Mouse (Mus musculus): ENCODE measurements around the gene Bbof1. TPM values are rescaled to one million over a fixed set of nuclear protein-coding genes. Genes with fewer than 3 reads are reported as not detected.

Gene Bbof1
- polyA plus RNA-seq, 1 experiment from 2014 or later, result 4.0 TPM

DNA sequence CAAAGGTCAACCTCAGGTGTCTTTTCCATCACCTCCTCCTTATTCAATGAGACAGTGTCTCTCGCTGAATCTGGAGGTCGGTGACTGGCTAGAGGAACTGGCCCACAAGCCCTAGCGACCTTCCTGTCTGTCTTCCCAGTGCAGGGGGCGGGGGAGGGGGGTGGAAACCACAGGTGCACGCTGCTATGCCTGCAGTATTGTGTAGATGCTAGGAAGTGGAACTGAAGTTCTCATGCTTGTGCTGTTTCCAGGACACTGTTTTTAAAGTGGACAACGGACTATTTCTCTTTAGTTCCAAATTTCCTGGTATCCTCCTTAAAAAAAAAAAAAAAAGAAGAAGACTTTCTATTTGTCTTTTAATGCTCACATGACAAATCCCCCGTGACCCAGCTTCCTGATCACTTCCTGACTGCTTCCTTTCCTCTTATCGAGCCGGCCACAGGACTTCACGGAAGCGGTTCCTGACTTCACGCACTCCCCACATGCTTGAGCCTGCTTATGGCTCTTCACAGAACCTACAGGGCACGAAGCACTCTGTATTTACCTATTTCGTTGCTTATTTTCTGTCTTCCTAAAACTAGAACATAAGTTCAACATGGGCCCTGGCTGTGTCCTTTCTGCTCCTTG lies 20.0 kb upstream of the Bbof1 start:
- H3K9me3 ChIP-seq, result no peaks in the 10 kb centered on the region
- H3K4me3 ChIP-seq, result no peak overlapping the region
- no peaks in the 10 kb centered on the region for H3K4me1 ChIP-seq (replicated peaks)
- H3K4me2 ChIP-seq, result no peak overlapping the region
- no peaks in the 10 kb centered on the region for H3K27me3 ChIP-seq
- no peak for ATAC-seq (ENCODE audit: low FRiP score)
- no peak overlapping the region for H3K27ac ChIP-seq
- peaks cover 45% of the 10 kb centered on the region for H3K36me3 ChIP-seq
- no peak overlapping the region for H3K9ac ChIP-seq
- WGBS, result 81% methylated on average over 14 of the region's 14 CpGs

DNA sequence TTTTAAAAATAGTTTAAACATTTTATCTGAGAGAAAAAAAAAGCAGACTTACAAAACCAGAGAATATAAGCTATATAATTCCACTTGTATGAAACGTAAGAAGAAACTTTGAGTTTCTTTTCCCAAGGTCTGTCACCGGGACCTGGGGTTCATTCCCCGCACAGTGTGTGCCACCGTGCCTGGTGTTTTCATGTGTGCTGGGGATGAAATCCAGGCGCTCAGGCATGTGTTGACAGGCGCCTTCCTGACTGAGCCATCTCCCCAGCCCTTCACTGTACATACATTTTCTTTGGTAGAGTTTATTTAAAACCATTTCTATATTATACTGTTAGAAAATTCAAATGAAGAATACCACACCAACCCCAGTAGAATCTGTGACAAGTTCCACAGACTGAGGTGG lies 18.5 kb upstream of the Bbof1 start:
- Histone ChIP-seq H3K36me3 (peaks cover 31% of the 10 kb centered on the region), H3K4me3 (no peak overlapping the region), H3K9me3 (no peaks in the 10 kb centered on the region), H3K4me2 (no peak overlapping the region), H3K27ac (no peak overlapping the region), H3K4me1 (replicated peaks) (no peaks in the 10 kb centered on the region), H3K27me3 (no peaks in the 10 kb centered on the region), H3K9ac (no peak overlapping the region)
- WGBS, result 79% methylated on average over 6 of the region's 6 CpGs
- no peak for ATAC-seq (ENCODE audit: low FRiP score)

DNA sequence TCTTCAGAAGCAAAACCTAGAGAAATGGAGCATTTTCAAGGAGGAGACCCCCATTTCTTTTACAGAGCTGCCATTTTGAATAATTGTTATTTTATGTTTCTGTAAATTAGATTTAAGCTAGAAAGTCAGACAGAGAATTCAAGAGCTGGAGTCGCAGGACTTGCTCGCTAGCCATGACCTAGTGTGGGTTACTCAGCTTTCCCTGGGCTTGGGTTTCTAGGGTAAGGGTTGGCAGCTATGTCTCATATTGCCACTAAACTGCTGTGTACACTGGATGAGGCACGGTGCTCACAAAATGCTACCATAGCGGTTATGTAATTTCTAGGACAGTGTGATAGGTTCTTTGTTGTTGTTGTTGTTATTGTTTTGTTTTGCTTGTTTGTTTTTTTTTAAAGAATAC lies 16.2 kb upstream of the Bbof1 start:
- WGBS, result 99% methylated on average over 4 of the region's 4 CpGs

DNA sequence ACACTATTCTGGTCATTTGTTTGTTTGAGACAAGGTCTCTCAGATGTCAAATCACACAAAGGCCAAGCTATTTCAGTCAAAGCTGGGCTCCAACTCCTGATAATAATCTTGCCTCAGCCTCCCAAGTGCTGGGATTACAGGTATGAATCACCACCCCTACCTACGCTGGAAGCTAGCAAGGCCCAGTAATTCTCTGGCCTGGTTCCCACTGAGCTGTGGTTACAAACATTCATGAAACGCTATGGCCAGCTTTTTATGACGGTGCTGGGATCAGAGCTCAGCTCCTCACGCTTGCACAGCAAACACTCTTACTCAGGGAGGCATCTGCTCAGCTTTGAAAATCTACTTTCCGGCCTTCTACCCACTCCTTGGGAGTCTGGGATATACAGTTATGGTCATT lies 15.0 kb upstream of the Bbof1 start:
- 98% methylated on average over 5 of the region's 5 CpGs for WGBS
- ATAC-seq (ENCODE audit: low FRiP score), result no peak
- Histone ChIP-seq H3K9ac (no peak overlapping the region), H3K27me3 (no peaks in the 10 kb centered on the region), H3K9me3 (no peaks in the 10 kb centered on the region), H3K36me3 (peaks cover 7% of the 10 kb centered on the region; the same call in 1 of the 2 replicates), H3K27ac (no peak overlapping the region), H3K4me2 (no peak overlapping the region), H3K4me3 (no peak overlapping the region), H3K4me1 (replicated peaks) (no peaks in the 10 kb centered on the region)

More for the DNA sequence above, 16.2 kb upstream of the Bbof1 start:
- Histone ChIP-seq H3K9me3 (no peaks in the 10 kb centered on the region), H3K27me3 (no peaks in the 10 kb centered on the region), H3K4me3 (no peak overlapping the region), H3K4me1 (replicated peaks) (no peaks in the 10 kb centered on the region), H3K4me2 (no peak overlapping the region), H3K36me3 (peaks cover 12% of the 10 kb centered on the region; the same call in 1 of the 2 replicates), H3K9ac (no peak overlapping the region), H3K27ac (no peak overlapping the region)
- no peak for ATAC-seq (ENCODE audit: low FRiP score)

DNA sequence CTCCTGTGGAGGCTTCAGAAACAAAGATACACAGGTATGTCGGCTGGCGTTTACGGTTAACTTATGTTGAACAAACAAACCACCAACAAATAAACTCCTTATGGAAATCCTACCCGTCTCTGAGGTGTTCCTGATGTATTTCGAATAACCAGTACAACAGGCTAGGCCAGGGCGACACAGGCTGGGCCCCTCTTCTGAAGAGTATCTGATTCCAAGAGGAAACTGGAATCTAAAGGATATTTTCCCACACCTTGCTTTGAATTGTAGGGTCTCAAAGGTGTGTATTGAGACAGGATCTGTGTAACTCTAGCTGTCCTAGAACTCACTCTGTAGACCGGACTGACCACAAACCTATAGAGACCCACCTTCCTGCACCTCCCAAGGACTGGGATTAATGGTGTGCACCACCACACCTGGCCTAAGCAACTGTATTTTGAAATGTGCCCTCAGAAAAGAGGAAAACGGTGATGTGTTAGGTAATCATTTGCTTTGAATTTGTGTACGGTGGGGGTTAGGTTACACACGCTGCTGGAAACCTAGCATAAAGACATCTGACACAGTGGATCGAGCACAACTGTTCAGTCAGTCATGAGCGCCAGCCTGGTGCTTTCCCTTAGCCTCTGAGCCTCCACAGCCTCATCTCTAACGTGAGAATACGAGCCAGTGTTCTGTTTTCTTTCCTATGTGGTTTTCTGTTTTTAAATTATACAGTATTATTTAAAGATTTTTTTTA lies 11.8 kb upstream of the Bbof1 start:
- no peak overlapping the region for H3K9ac ChIP-seq
- H3K9me3 ChIP-seq, result no peaks in the 10 kb centered on the region
- WGBS, result 91% methylated on average over 14 of the region's 14 CpGs
- H3K36me3 ChIP-seq, result peaks cover 2% of the 10 kb centered on the region; the same call in 1 of the 2 replicates
- H3K4me2 ChIP-seq, result no peak overlapping the region
- no peak overlapping the region for H3K27ac ChIP-seq
- no peaks in the 10 kb centered on the region for H3K4me1 ChIP-seq (replicated peaks)
- no peak for ATAC-seq (ENCODE audit: low FRiP score)
- no peaks in the 10 kb centered on the region for H3K27me3 ChIP-seq
- no peak overlapping the region for H3K4me3 ChIP-seq

DNA sequence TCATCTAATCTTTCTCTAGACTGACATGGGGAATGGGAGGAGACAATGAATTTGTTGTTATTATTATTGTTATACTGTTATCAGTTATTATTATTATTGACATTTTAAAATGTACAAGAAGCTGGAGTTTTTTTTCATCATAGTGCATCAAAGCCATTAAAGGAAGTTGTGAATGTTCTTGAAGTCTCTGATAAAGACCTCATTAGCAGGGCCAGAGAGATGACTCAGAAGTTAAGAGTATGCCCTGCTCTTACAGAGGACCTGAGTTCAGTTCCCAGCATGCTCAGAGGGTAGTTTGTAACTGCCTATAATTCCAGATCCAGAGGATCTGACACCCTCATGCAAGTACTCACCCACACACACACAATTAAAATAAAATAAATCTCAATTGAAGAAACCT lies 11.2 kb upstream of the Bbof1 start:
- ATAC-seq (ENCODE audit: low FRiP score), result no peak
- H3K9ac ChIP-seq, result no peak overlapping the region
- H3K4me3 ChIP-seq, result no peak overlapping the region

DNA sequence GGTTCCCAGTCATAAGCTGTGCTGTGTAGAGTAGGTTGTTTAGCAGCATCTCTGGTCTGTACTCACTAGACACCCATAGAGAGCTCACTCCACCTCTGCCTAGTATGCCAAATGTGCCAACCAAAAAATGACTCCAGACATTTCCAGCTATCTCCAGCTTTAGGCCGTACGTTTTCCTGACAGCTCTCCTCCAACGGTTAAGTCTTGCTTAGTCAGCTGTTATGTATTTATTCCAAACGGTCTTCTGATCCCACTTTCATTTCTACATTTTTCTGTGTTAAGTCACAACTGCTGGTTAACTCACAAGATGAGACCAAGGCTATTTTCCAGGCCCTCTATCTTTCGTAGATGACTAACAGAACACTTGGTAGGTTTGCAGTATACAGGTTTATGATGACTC lies 10.2 kb upstream of the Bbof1 start:
- Histone ChIP-seq H3K27ac (no peak overlapping the region), H3K27me3 (no peaks in the 10 kb centered on the region), H3K9me3 (no peaks in the 10 kb centered on the region), H3K36me3 (no peaks in the 10 kb centered on the region), H3K4me3 (no peak overlapping the region), H3K4me1 (replicated peaks) (no peaks in the 10 kb centered on the region), H3K9ac (no peak overlapping the region), H3K4me2 (no peak overlapping the region)
- ATAC-seq (ENCODE audit: low FRiP score), result no peak
- 87% methylated on average over 5 of the region's 5 CpGs for WGBS

More for the DNA sequence above, 11.2 kb upstream of the Bbof1 start:
- H3K27me3 ChIP-seq, result no peaks in the 10 kb centered on the region
- H3K27ac ChIP-seq, result no peak overlapping the region
- H3K36me3 ChIP-seq, result no peaks in the 10 kb centered on the region
- no peaks in the 10 kb centered on the region for H3K9me3 ChIP-seq
- no peak overlapping the region for H3K4me2 ChIP-seq
- no peaks in the 10 kb centered on the region for H3K4me1 ChIP-seq (replicated peaks)

DNA sequence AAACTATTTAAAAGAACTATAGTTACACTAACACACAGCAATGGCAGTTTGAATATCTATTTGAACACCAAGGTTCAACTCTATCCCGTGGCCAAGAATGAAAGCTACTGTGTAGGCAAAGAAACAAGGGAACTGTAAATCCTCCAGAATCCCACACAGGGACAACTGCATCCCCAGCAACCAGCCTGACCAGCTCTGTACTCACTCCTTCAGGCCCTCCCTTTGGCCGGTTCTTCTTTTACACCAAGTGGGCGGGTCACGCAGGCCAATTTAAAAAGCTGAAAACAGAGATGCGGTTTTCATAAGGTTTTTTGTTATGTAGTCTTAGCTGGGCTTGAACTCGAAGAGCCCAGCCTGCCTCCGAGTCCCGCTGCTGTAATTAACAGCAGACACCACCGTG lies 9.7 kb upstream of the Bbof1 start:
- H3K9ac ChIP-seq, result no peak overlapping the region
- ATAC-seq (ENCODE audit: low FRiP score), result no peak
- H3K9me3 ChIP-seq, result no peaks in the 10 kb centered on the region
- 78% methylated on average over 9 of the region's 9 CpGs for WGBS
- H3K27me3 ChIP-seq, result no peaks in the 10 kb centered on the region
- no peak overlapping the region for H3K27ac ChIP-seq
- no peak overlapping the region for H3K4me2 ChIP-seq
- no peaks in the 10 kb centered on the region for H3K4me1 ChIP-seq (replicated peaks)
- no peaks in the 10 kb centered on the region for H3K36me3 ChIP-seq
- H3K4me3 ChIP-seq, result no peak overlapping the region

DNA sequence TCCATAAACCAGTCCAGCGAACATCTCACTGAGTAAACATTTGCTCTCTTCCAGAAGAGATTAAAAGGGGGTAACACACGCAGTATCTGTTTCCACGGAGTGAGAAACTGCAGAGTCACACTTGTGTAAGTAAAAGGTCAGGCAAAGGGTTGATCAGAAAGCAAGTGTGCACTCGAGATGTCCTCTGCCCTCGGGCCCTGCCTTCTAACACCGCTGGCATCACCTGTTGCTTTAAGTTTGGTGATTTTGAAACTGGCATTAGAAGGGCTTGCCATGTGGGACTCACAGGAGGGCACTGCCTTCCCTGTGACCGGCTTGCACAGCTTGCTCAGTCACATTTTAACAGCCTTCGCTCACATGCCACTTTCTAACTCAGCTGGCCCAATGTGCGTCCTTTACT lies 9.2 kb upstream of the Bbof1 start:
- ATAC-seq (ENCODE audit: low FRiP score), result no peak
- H3K4me2 ChIP-seq, result no peak overlapping the region
- 89% methylated on average over 9 of the region's 9 CpGs for WGBS

DNA sequence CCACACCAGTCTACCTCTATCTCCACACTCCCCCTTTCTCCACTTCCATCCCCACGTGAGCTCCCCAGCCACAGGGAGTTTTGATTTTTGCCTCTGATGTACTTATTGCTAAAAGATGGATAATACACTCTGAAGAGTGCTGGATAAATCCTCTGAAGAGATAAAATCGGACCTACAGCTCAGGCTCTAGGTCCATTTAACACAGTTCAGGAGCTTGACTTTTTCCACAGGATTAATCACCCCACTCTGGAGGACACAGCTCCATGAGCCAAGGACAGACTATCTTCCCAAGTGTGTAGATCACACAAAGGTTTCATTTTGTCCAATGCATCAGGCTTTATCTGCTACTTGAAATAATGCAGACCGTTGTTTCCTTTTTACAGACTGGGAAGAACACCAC lies 8.8 kb upstream of the Bbof1 start:
- Histone ChIP-seq H3K9ac (no peak overlapping the region), H3K27me3 (no peaks in the 10 kb centered on the region), H3K4me1 (replicated peaks) (no peaks in the 10 kb centered on the region), H3K9me3 (no peaks in the 10 kb centered on the region), H3K4me2 (no peak overlapping the region), H3K4me3 (no peak overlapping the region), H3K36me3 (no peaks in the 10 kb centered on the region), H3K27ac (no peak overlapping the region)
- 85% methylated on average over 3 of the region's 3 CpGs for WGBS
- no peak for ATAC-seq (ENCODE audit: low FRiP score)

More for the DNA sequence above, 9.2 kb upstream of the Bbof1 start:
- H3K9ac ChIP-seq, result no peak overlapping the region
- H3K27ac ChIP-seq, result no peak overlapping the region
- no peaks in the 10 kb centered on the region for H3K36me3 ChIP-seq
- no peaks in the 10 kb centered on the region for H3K9me3 ChIP-seq
- no peaks in the 10 kb centered on the region for H3K27me3 ChIP-seq
- no peak overlapping the region for H3K4me3 ChIP-seq
- H3K4me1 ChIP-seq (replicated peaks), result no peaks in the 10 kb centered on the region

DNA sequence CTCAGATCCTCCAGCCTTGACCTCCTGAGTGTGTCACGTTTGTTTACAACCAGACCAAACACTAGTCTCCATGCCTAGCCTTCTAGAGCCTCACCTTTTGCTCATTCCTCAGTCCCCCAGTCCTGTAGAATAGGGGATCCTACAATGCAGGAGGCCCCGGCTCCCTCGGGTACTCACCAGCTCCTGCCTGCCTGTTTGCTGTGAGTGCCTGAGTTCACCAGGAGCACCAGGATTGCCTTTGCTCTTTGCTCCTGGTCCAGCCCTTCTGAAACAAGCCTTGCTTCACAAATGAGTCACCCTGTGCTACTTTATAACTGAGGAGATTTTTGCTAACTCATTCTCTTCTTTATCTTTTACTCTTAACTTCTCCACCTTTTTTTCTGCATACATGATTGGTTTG lies 8.2 kb upstream of the Bbof1 start:
- H3K9me3 ChIP-seq, result no peaks in the 10 kb centered on the region

DNA sequence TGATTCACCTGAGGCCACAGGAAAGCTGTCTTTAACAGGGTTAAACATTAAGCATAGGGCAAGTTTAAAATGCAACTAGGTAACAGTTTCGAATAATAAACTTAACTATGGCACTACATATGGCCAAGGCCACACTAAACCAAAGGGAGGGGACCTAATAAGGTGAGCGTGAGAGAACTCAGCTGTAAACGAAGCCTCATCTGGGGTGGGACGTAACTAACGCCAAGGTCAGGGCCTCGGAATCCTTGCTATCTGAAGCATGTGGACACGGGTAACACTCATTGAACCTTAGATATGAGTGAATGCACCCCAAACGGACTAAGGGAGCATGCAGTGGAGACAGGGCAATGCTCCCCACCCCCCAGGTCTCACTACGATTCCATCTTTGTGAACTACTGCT lies 5.9 kb upstream of the Bbof1 start:
- H3K9ac ChIP-seq, result no peak overlapping the region

More for the DNA sequence above, 8.2 kb upstream of the Bbof1 start:
- Histone ChIP-seq H3K36me3 (no peaks in the 10 kb centered on the region), H3K4me2 (no peak overlapping the region), H3K4me3 (no peak overlapping the region), H3K27me3 (no peaks in the 10 kb centered on the region), H3K27ac (no peak overlapping the region), H3K9ac (no peak overlapping the region; the same call in 1 of the 2 replicates), H3K4me1 (replicated peaks) (no peaks in the 10 kb centered on the region)
- WGBS, result 73% methylated on average over 3 of the region's 3 CpGs
- no peak for ATAC-seq (ENCODE audit: low FRiP score)

DNA sequence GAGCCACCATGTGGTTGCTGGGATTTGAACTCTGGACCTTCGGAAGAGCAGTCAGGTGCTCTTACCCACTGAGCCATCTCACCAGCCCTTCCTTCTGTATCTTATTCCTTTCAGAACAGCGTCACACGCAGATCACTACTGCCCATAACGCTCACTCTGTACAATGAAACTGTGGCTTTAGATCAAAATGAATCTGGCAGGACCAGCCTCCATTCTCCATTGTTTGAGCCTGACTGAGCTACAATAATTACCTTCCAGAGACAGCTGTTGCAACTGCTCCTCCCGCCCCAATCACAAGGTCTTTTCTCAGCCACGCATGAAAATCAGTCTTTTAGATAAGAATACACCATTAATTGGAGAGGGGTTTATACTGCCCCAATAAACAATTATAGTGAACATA lies 4.3 kb upstream of the Bbof1 start:
- no peak overlapping the region for H3K27ac ChIP-seq
- no peaks in the 10 kb centered on the region for H3K36me3 ChIP-seq
- no peak overlapping the region for H3K4me3 ChIP-seq
- WGBS, result 72% methylated on average over 6 of the region's 6 CpGs
- no peak for ATAC-seq (ENCODE audit: low FRiP score)
- no peak overlapping the region for H3K4me2 ChIP-seq
- no peak overlapping the region for H3K9ac ChIP-seq
- no peaks in the 10 kb centered on the region for H3K9me3 ChIP-seq
- peaks cover 9% of the 10 kb centered on the region for H3K4me1 ChIP-seq (replicated peaks)
- H3K27me3 ChIP-seq, result no peaks in the 10 kb centered on the region

More for the DNA sequence above, 5.9 kb upstream of the Bbof1 start:
- ATAC-seq (ENCODE audit: low FRiP score), result no peak
- H3K27ac ChIP-seq, result no peak overlapping the region
- no peak overlapping the region for H3K4me2 ChIP-seq
- no peaks in the 10 kb centered on the region for H3K9me3 ChIP-seq
- H3K27me3 ChIP-seq, result no peaks in the 10 kb centered on the region
- H3K4me1 ChIP-seq (replicated peaks), result peaks cover 3% of the 10 kb centered on the region
- H3K36me3 ChIP-seq, result no peaks in the 10 kb centered on the region
- 84% methylated on average over 9 of the region's 9 CpGs for WGBS
- no peak overlapping the region for H3K4me3 ChIP-seq

Measured in hindbrain, embryonic 13.5 days (tissue).